Mouse (Mus musculus) olfactory bulb, adult 2 months (tissue): ENCODE results near the gene Zfhx3. TPM values are rescaled to one million over a fixed set of nuclear protein-coding genes. Genes with fewer than 3 reads are reported as not detected.

ENCODE experiments used
- H3K27ac ChIP-seq: fragments of 200-500 bp; 2 replicates; pipeline ENCODE4 v1.5.1; 2012; ENCODE audit warnings: low read depth, low read length; ENCODE audit not compliant: insufficient read depth
- H3K4me1 ChIP-seq: fragments of 200-500 bp; 2 replicates; pipeline ENCODE4 v1.6.1; 2012; ENCODE audit warnings: low read length; ENCODE audit not compliant: control insufficient read depth, insufficient read depth
- H3K4me3 ChIP-seq: fragments of 200-500 bp; 2 replicates; pipeline ENCODE4 v1.5.1; 2012; ENCODE audit warnings: mild to moderate bottlenecking, low read depth, low read length, moderate library complexity; ENCODE audit not compliant: insufficient read depth
- CTCF ChIP-seq: fragments of 200-500 bp; IDR thresholded peaks from 2 replicates; pipeline ENCODE4 v1.5.1; 2012; ENCODE audit warnings: low read depth, mild to moderate bottlenecking, low read length, moderate library complexity; ENCODE audit not compliant: insufficient read depth
- POLR2A ChIP-seq: fragments of 200-500 bp; IDR thresholded peaks from 2 replicates; pipeline ENCODE4 v1.6.1; 2012; ENCODE audit warnings: mild to moderate bottlenecking, low read depth, low read length, moderate library complexity; ENCODE audit not compliant: insufficient read depth
- WGBS: fragments of 180-500 bp; shearing (Covaris S2); methylation state at CpG from one replicate; pipeline ENCODE4 v1.1.7; 2018; 5-methylcytosine and 5-hydroxymethylcytosine counted together
- polyA plus RNA-seq: library from polyadenylated mRNA; stranded (reverse); fragments of >200 nt; gene quantifications from 2 replicates; pipeline ENCODE4 v1.2.4, GENCODE M21; 2012; ENCODE audit warnings: low replicate concordance; ENCODE audit not compliant: missing spikeins, insufficient read depth, insufficient read length

Zfhx3 gene
- polyA plus RNA-seq, 1 experiment, result not detected

- TF ChIP-seq CTCF (no peak), POLR2A (no peak)
- 95% methylated on average over 3 of the region's 3 CpGs for WGBS
- H3K4me1 ChIP-seq, result peaks cover 7% of the 10 kb centered on the region
- H3K27ac ChIP-seq, result no peak overlapping the region
- no peak overlapping the region for H3K4me3 ChIP-seq
Measured at GRCm38 (mm10) chr8:108796076-108796475, 853.6 kb downstream of the Zfhx3 start.

GRCm38 (mm10) chr8:108796882-108797281 lies 854.4 kb downstream of the Zfhx3 start:
- peaks cover 5% of the 10 kb centered on the region for H3K4me1 ChIP-seq
- TF ChIP-seq CTCF, result no peak
- TF ChIP-seq POLR2A, result no peak
- WGBS, result 90% methylated on average over 3 of the region's 3 CpGs

GRCm38 (mm10) chr8:108798012-108798411 lies 855.6 kb downstream of the Zfhx3 start:
- Histone ChIP-seq H3K4me3 (no peak overlapping the region), H3K27ac (no peak overlapping the region), H3K4me1 (peaks cover 5% of the 10 kb centered on the region)
- WGBS, result 38% methylated on average over 12 of the region's 12 CpGs
- TF ChIP-seq POLR2A (no peak), CTCF (no peak)

More at GRCm38 (mm10) chr8:108796882-108797281, 854.4 kb downstream of the Zfhx3 start:
- H3K27ac ChIP-seq, result no peak overlapping the region
- no peak overlapping the region for H3K4me3 ChIP-seq

GRCm38 (mm10) chr8:108799250-108799649 lies 856.8 kb downstream of the Zfhx3 start:
- over 99% methylated on average over 6 of the region's 6 CpGs for WGBS
- Histone ChIP-seq H3K27ac (no peak overlapping the region), H3K4me1 (peaks cover 5% of the 10 kb centered on the region), H3K4me3 (no peak overlapping the region)
- TF ChIP-seq CTCF, result no peak
- no peak for TF ChIP-seq POLR2A

- WGBS, result 98% methylated on average over 15 of the region's 15 CpGs
- H3K4me1 ChIP-seq, result peaks cover 5% of the 10 kb centered on the region
- no peak overlapping the region for H3K27ac ChIP-seq
- H3K4me3 ChIP-seq, result no peak overlapping the region
- no peak for TF ChIP-seq POLR2A
- no peak for TF ChIP-seq CTCF
Measured at GRCm38 (mm10) chr8:108800357-108800756, 857.9 kb downstream of the Zfhx3 start.

- Histone ChIP-seq H3K27ac (no peak overlapping the region), H3K4me1 (peaks cover 3% of the 10 kb centered on the region), H3K4me3 (no peak overlapping the region)
- TF ChIP-seq POLR2A (no peak), CTCF (no peak)
- 55% methylated on average over 6 of the region's 6 CpGs for WGBS
Measured at GRCm38 (mm10) chr8:108803017-108803416, 860.6 kb downstream of the Zfhx3 start.

- TF ChIP-seq POLR2A (no peak), CTCF (no peak)
- WGBS, result 84% methylated on average over 10 of the region's 10 CpGs
- H3K4me1 ChIP-seq, result peaks cover 3% of the 10 kb centered on the region; the same call in 1 of the 2 replicates
- no peak overlapping the region for H3K4me3 ChIP-seq
- no peak overlapping the region for H3K27ac ChIP-seq
Measured at GRCm38 (mm10) chr8:108811694-108812093, 869.2 kb downstream of the Zfhx3 start.

GRCm38 (mm10) chr8:108813375-108813774 lies 870.9 kb downstream of the Zfhx3 start:
- TF ChIP-seq POLR2A, result no peak
- TF ChIP-seq CTCF, result no peak
- WGBS, result 93% methylated on average over 12 of the region's 12 CpGs
- Histone ChIP-seq H3K27ac (no peak overlapping the region), H3K4me3 (no peak overlapping the region), H3K4me1 (peaks cover 3% of the 10 kb centered on the region; the same call in 1 of the 2 replicates)

GRCm38 (mm10) chr8:108819271-108819671 lies 876.8 kb downstream of the Zfhx3 start:
- Histone ChIP-seq H3K4me3 (no peak overlapping the region), H3K4me1 (peaks cover 3% of the 10 kb centered on the region; the same call in 1 of the 2 replicates), H3K27ac (no peak overlapping the region)
- no peak for TF ChIP-seq POLR2A
- TF ChIP-seq CTCF, result no peak
- WGBS, result 51% methylated on average over 8 of the region's 8 CpGs

GRCm38 (mm10) chr8:108819826-108820225 lies 877.4 kb downstream of the Zfhx3 start:
- Histone ChIP-seq H3K27ac (no peak overlapping the region), H3K4me1 (peaks cover 3% of the 10 kb centered on the region; the same call in 1 of the 2 replicates), H3K4me3 (no peak overlapping the region)
- WGBS, result 45% methylated on average over 3 of the region's 3 CpGs
- TF ChIP-seq POLR2A (no peak), CTCF (no peak)
